Mouse (Mus musculus) thymus, postnatal 10 days (tissue): ENCODE measurements around the gene Ciz1.

Experiments used
- DNase-seq, 2 experiments: peaks; one replicate each; pipeline ENCODE4 v3.0.0; 2021; ENCODE audit warnings: low spot score in 2 of 2

Gene Ciz1

GRCm38 (mm10) chr2:32352151-32353006, at the start of gene Ciz1:
TSS of gene Ciz1 (plus strand) at chr2:32352327.
- peak in 1 of 2 experiments; percentile 21 for DNase-seq

GRCm38 (mm10) chr2:32302952-32303351, 49.2 kb upstream of the Ciz1 start:
- no peak for DNase-seq

GRCm38 (mm10) chr2:32304145-32304832, 47.8 kb upstream of the Ciz1 start:
- DNase-seq = peak; percentile 33 to 73

GRCm38 (mm10) chr2:32305668-32306067, 46.5 kb upstream of the Ciz1 start:
- DNase-seq = no peak

- DNase-seq = no peak
Measured at GRCm38 (mm10) chr2:32306176-32306575, 46.0 kb upstream of the Ciz1 start.

- no peak for DNase-seq
Measured at GRCm38 (mm10) chr2:32307247-32307798, 44.8 kb upstream of the Ciz1 start.

- DNase-seq = peak in 1 of 2 experiments; percentile 70
Measured at GRCm38 (mm10) chr2:32307941-32308760, 44.0 kb upstream of the Ciz1 start.

GRCm38 (mm10) chr2:32308870-32309568, 43.1 kb upstream of the Ciz1 start:
- DNase-seq = no peak

- no peak for DNase-seq
Measured at GRCm38 (mm10) chr2:32310096-32310845, 41.9 kb upstream of the Ciz1 start.

GRCm38 (mm10) chr2:32311443-32312317, 40.4 kb upstream of the Ciz1 start:
- peak in 1 of 2 experiments; percentile 29 for DNase-seq

GRCm38 (mm10) chr2:32312318-32312964, 39.7 kb upstream of the Ciz1 start:
- peak; percentile 75 to 91 for DNase-seq

GRCm38 (mm10) chr2:32314831-32315230, 37.3 kb upstream of the Ciz1 start:
- DNase-seq = no peak

- DNase-seq = no peak
Measured at GRCm38 (mm10) chr2:32315751-32316150, 36.4 kb upstream of the Ciz1 start.

- no peak for DNase-seq
Measured at GRCm38 (mm10) chr2:32316887-32317656, 35.1 kb upstream of the Ciz1 start.

- DNase-seq = no peak
Measured at GRCm38 (mm10) chr2:32317791-32318417, 34.2 kb upstream of the Ciz1 start.

GRCm38 (mm10) chr2:32318709-32319585, 33.2 kb upstream of the Ciz1 start:
- DNase-seq = no peak
